ENCODE assay signal across 23 mouse cellular contexts in the genomic region with DNA sequence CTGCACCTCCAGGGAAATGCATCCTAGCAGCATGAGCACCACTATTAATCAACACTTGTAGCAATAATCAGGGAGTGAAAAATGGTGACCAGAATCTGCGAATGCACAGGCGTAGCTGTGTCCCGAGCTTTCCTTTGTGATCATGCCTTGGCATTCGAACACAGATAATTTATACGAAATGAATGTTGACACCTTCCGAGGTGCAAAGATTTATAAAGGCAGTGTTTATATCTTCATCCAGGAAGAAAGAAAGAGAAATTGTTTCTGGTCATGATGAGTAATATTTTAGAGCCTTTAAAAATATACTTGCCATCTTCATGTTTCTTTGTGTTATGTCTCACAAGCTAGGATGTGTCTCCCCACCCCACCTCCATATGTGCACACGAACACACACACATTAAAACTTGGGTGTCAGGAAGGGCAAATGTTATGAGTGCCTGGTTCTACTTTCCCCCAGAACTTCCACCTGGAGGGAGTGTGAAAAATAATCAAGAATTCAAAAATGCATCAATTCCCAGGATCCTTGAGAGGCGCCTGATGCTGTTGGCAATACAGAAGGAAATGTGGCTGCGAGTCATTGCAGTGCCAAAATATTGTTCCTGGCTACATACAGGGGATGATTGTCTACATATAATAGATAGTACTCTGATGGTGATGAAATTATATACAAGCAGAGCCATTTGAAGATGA.
A peak's percentile ranks its signal among the peaks of the same experiment; 100 is the strongest.
DNase-seq lines count a peak whose midpoint lies in the region; ATAC-seq lines count a peak whose summit lies in the region.
"Had no signal": no experiment of that assay in that cellular context is flagged by ENCODE, and none has a peak within 500 bp of the region (broad histone marks: within the 10 kb centered on the region; RNA-seq: fewer than 3 reads in every experiment).

No protein-coding gene starts in this region.

- 75% methylated on average over 9 of the region's 9 CpGs for WGBS in forebrain, embryonic 11.5 days
- WGBS in forebrain, embryonic 10.5 days, result 85% methylated on average over 9 of the region's 9 CpGs
- WGBS in forebrain, embryonic 13.5 days, result 56% methylated on average over 9 of the region's 9 CpGs
- 54% methylated on average over 9 of the region's 9 CpGs for WGBS in hindbrain, embryonic 16.5 days
- 56% methylated on average over 9 of the region's 9 CpGs for WGBS in midbrain, embryonic 16.5 days

- no peak for ATAC-seq in forebrain, embryonic 11.5 days (replicated peaks; ENCODE audit: low FRiP score)
- peak; percentile 46 for ATAC-seq in forebrain, embryonic 13.5 days
- ATAC-seq in hindbrain, embryonic 16.5 days, result 0 out of 2 replicates have a peak, but pooled peaks have one; percentile 2
- no peak for ATAC-seq in midbrain, embryonic 16.5 days
- ATAC-seq: CD4-positive, CD25-positive, alpha-beta regulatory T cell, adult 4 months; liver, embryonic 12.5 days had no signal

- H3K27me3 ChIP-seq in forebrain, embryonic 11.5 days (ENCODE audit: control insufficient read depth, insufficient read depth, low read length), result no peaks in the 10 kb centered on the region
- H3K27me3 ChIP-seq in forebrain, embryonic 10.5 days (ENCODE audit: poor library complexity, severe bottlenecking), result peaks cover 13% of the 10 kb centered on the region
- no peaks in the 10 kb centered on the region for H3K27me3 ChIP-seq in forebrain, embryonic 13.5 days
- H3K27me3 ChIP-seq in hindbrain, embryonic 16.5 days (replicated peaks; ENCODE audit: control insufficient read depth, insufficient read depth, low read length), result no peaks in the 10 kb centered on the region
- H3K27me3 ChIP-seq in midbrain, embryonic 16.5 days (ENCODE audit: control insufficient read depth, insufficient read depth, low read depth, low read length), result no peaks in the 10 kb centered on the region
- H3K27me3 ChIP-seq: embryonic facial prominence, embryonic 15.5 days; liver, embryonic 12.5 days had no signal

- H3K4me1 ChIP-seq in forebrain, embryonic 11.5 days (replicated peaks; ENCODE audit: control insufficient read depth, insufficient read depth, low read length), result peaks cover 3% of the 10 kb centered on the region; the same call in 1 of the 2 replicates
- H3K4me1 ChIP-seq in forebrain, embryonic 10.5 days, result peaks cover 28% of the 10 kb centered on the region
- peaks cover 29% of the 10 kb centered on the region for H3K4me1 ChIP-seq in forebrain, embryonic 13.5 days
- H3K4me1 ChIP-seq in hindbrain, embryonic 16.5 days (ENCODE audit: control insufficient read depth, insufficient read depth, low read depth, low read length), result peaks cover 8% of the 10 kb centered on the region
- peaks cover 22% of the 10 kb centered on the region for H3K4me1 ChIP-seq in midbrain, embryonic 16.5 days (ENCODE audit: control insufficient read depth, insufficient read depth, low read length)
- H3K4me1 ChIP-seq: liver, embryonic 12.5 days had no signal

- no peak for DNase-seq in forebrain, embryonic 11.5 days (ENCODE audit: low spot score)
- DNase-seq in forebrain, embryonic 10.5 days (ENCODE audit: extremely low spot score, low spot score), result no peak
- DNase-seq in cerebellum, postnatal 36 days, result no peak
- no peak for DNase-seq in layer of hippocampus, postnatal 10 days (ENCODE audit: low spot score in 2 of 2)
- DNase-seq in T-cell, adult 2 months (ENCODE audit: low spot score), result no peak
- DNase-seq: adrenal gland, postnatal 25 days; cerebellum, adult 11-12 months; cerebellum, postnatal 14 days; embryo, embryonic 11 days; gastrocnemius, adult 2 months; heart, postnatal 10 days; kidney, adult 8-10 months; kidney, postnatal 14 days; lung, embryonic 14.5 days; lung, postnatal 4 days; right cerebral cortex, postnatal 25 days had no signal

- no peak overlapping the region for H3K4me3 ChIP-seq in forebrain, embryonic 11.5 days (ENCODE audit: low read depth, low read length)
- H3K4me3 ChIP-seq in forebrain, embryonic 10.5 days, result no peak overlapping the region
- no peak overlapping the region for H3K4me3 ChIP-seq in forebrain, embryonic 13.5 days
- H3K4me3 ChIP-seq in hindbrain, embryonic 16.5 days (ENCODE audit: low read length), result no peak overlapping the region
- no peak overlapping the region for H3K4me3 ChIP-seq in midbrain, embryonic 16.5 days (ENCODE audit: low read depth, low read length)
- H3K4me3 ChIP-seq: embryonic facial prominence, embryonic 15.5 days; gastrocnemius, adult 2 months; liver, embryonic 12.5 days had no signal

- H3K36me3 ChIP-seq in forebrain, embryonic 11.5 days (ENCODE audit: control insufficient read depth, insufficient read depth, low read length), result no peaks in the 10 kb centered on the region
- no peaks in the 10 kb centered on the region for H3K36me3 ChIP-seq in forebrain, embryonic 10.5 days (replicated peaks)
- H3K36me3 ChIP-seq in forebrain, embryonic 13.5 days (ENCODE audit: poor library complexity, severe bottlenecking), result no peaks in the 10 kb centered on the region
- H3K36me3 ChIP-seq in hindbrain, embryonic 16.5 days (ENCODE audit: control insufficient read depth, insufficient read depth, low read length), result no peaks in the 10 kb centered on the region
- H3K36me3 ChIP-seq in midbrain, embryonic 16.5 days (ENCODE audit: control insufficient read depth, insufficient read depth, low read length), result no peaks in the 10 kb centered on the region
- H3K36me3 ChIP-seq: embryonic facial prominence, embryonic 15.5 days; liver, embryonic 12.5 days had no signal

- no peaks in the 10 kb centered on the region for H3K9me3 ChIP-seq in forebrain, embryonic 11.5 days (ENCODE audit: control insufficient read depth, low read length)
- H3K9me3 ChIP-seq in forebrain, embryonic 10.5 days, result no peaks in the 10 kb centered on the region
- H3K9me3 ChIP-seq in forebrain, embryonic 13.5 days (replicated peaks), result no peaks in the 10 kb centered on the region
- H3K9me3 ChIP-seq in hindbrain, embryonic 16.5 days (ENCODE audit: control insufficient read depth, low read length), result no peaks in the 10 kb centered on the region
- H3K9me3 ChIP-seq in midbrain, embryonic 16.5 days (replicated peaks; ENCODE audit: control insufficient read depth, low read length, poor library complexity, severe bottlenecking), result no peaks in the 10 kb centered on the region
- H3K9me3 ChIP-seq: embryonic facial prominence, embryonic 15.5 days; liver, embryonic 12.5 days had no signal

- H3K27ac ChIP-seq in forebrain, embryonic 11.5 days (ENCODE audit: low read depth, low read length), result peak overlapping the region; percentile 21; the same call in 1 of the 2 replicates
- H3K27ac ChIP-seq in forebrain, embryonic 10.5 days, result no peak overlapping the region
- peak overlapping the region; percentile 41 for H3K27ac ChIP-seq in forebrain, embryonic 13.5 days
- no peak overlapping the region for H3K27ac ChIP-seq in hindbrain, embryonic 16.5 days (ENCODE audit: low read depth, low read length)
- H3K27ac ChIP-seq in midbrain, embryonic 16.5 days (ENCODE audit: low read length), result no peak overlapping the region
- H3K27ac ChIP-seq: embryonic facial prominence, embryonic 15.5 days; gastrocnemius, adult 2 months; liver, embryonic 12.5 days had no signal

- H3K4me2 ChIP-seq in forebrain, embryonic 11.5 days (ENCODE audit: low read depth, low read length, severe bottlenecking), result no peak overlapping the region
- H3K4me2 ChIP-seq in forebrain, embryonic 13.5 days, result peak overlapping the region; percentile 14
- H3K4me2 ChIP-seq in hindbrain, embryonic 16.5 days (ENCODE audit: low read length), result peak overlapping the region; percentile 41
- peak overlapping the region; percentile 27 for H3K4me2 ChIP-seq in midbrain, embryonic 16.5 days (ENCODE audit: low read length)
- H3K4me2 ChIP-seq: embryonic facial prominence, embryonic 15.5 days; heart, embryonic 11.5 days; liver, embryonic 12.5 days; lung, embryonic 14.5 days had no signal

- H3K9ac ChIP-seq in forebrain, embryonic 11.5 days (ENCODE audit: low read length), result peak overlapping the region; percentile 0; the same call in 1 of the 2 replicates
- no peak overlapping the region for H3K9ac ChIP-seq in forebrain, embryonic 13.5 days
- H3K9ac ChIP-seq in hindbrain, embryonic 16.5 days (ENCODE audit: low read depth, low read length), result no peak overlapping the region
- H3K9ac ChIP-seq in midbrain, embryonic 16.5 days (ENCODE audit: low read depth, low read length), result no peak overlapping the region
- H3K9ac ChIP-seq: embryonic facial prominence, embryonic 15.5 days; liver, embryonic 12.5 days; lung, embryonic 14.5 days had no signal

Comparison
In these comparisons a context has a peak if more than half of its experiments do, and no peak if none do; other contexts are left out.
1. ATAC-seq: peak in forebrain, embryonic 13.5 days (single experiment) and hindbrain, embryonic 16.5 days (single experiment); none in forebrain, embryonic 11.5 days (single experiment) and midbrain, embryonic 16.5 days (single experiment).
2. H3K27ac ChIP-seq: peak in forebrain, embryonic 11.5 days (single experiment) and forebrain, embryonic 13.5 days (single experiment); none in forebrain, embryonic 10.5 days (single experiment), hindbrain, embryonic 16.5 days (single experiment) and midbrain, embryonic 16.5 days (single experiment).